8 mouse cellular contexts compared by ENCODE assay signal in the genomic region with DNA sequence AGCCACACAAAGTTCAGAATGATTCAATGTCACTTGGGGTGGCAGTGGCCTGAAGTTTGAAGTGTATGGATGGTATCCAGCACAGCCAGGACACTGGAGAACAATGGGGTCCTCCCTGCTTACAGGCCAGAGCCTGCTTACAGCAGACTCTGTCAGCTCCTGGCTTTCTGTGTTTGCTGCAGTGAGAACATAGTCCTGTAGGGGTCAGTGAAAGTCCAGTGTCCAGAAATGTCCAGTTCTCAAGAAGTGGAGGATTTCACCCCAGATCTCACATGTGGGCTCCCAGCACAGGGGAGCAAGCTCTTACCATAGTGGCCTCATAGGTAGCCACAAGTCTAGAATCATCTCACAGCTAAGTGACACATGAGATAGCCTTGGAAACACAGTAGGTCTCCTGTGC. TPM values are rescaled to one million over a fixed set of nuclear protein-coding genes. Genes with fewer than 3 reads are reported as not detected.
DNase-seq lines count a peak whose midpoint lies in the region; ATAC-seq and TF ChIP-seq lines count a peak whose summit lies in the region.

No protein-coding gene starts in this region.

- no peak overlapping the region for H3K9ac ChIP-seq in hindbrain, postnatal 0 days (replicated peaks; ENCODE audit: low read length)

- H3K9me3 ChIP-seq in hindbrain, postnatal 0 days (ENCODE audit: low read length): no peaks in the 10 kb centered on the region

- peak; percentile 81 for TF ChIP-seq CTCF in hindbrain, postnatal 0 days (IDR thresholded peaks at IDR 0.05; ENCODE audit: low read depth)

- DNase-seq in cerebellum, postnatal 4 days (ENCODE audit: low spot score in 2 of 2): no peak
- peak; percentile 32 to 38 for DNase-seq in B cell, adult 2 months
- peak; percentile 75 for DNase-seq in hindbrain, postnatal 0 days (ENCODE audit: low spot score)
- peak; percentile 70 for DNase-seq in lung, postnatal 10 days
- DNase-seq in urinary bladder, postnatal 14 days (ENCODE audit: low spot score): no peak
- no peak for DNase-seq in ovary, postnatal 10 days (ENCODE audit: low spot score)

- H3K27ac ChIP-seq in hindbrain, postnatal 0 days: no peak overlapping the region

- no peaks in the 10 kb centered on the region for H3K36me3 ChIP-seq in hindbrain, postnatal 0 days (ENCODE audit: insufficient read depth, low read length)

- no peak overlapping the region for H3K4me3 ChIP-seq in hindbrain, postnatal 0 days (ENCODE audit: low read length)

- H3K27me3 ChIP-seq in hindbrain, postnatal 0 days (ENCODE audit: insufficient read depth, low read length): no peaks in the 10 kb centered on the region

- H3K4me1 ChIP-seq in hindbrain, postnatal 0 days (ENCODE audit: insufficient read depth, low read length): 0 out of 2 replicates have a peak, but pooled peaks cover 9% of the 10 kb centered on the region

- ATAC-seq in cerebellum, adult (ENCODE audit: insufficient number of reproducible peaks, low FRiP score, low TSS enrichment): peak; percentile 37; the same call in 1 of the 2 replicates
- ATAC-seq in common myeloid progenitor, adult 5-6 weeks (replicated peaks; ENCODE audit: low read depth, poor library complexity, severe bottlenecking): peak; percentile 48
- peak; percentile 49 for ATAC-seq in hindbrain, postnatal 0 days

- H3K4me2 ChIP-seq in hindbrain, postnatal 0 days (ENCODE audit: low read depth, low read length): no peak overlapping the region

RNA-seq across cellular contexts. Expression of a gene that starts 40.4 kb away (rescaled TPM):
- total RNA-seq in common myeloid progenitor, adult 5-6 weeks (2017): 39.9 and 40.6 TPM in 2 replicates
- total RNA-seq in hindbrain, postnatal 0 days (2014; rRNA removed): 85.4 and 88.5 TPM in 2 replicates
- 49.4 and 53.2 TPM in 2 replicates for polyA plus RNA-seq in hindbrain, postnatal 0 days (2015; fragmentation: Nextera tagmentation; extraction: Ambion mirVana)

Comparison
In these comparisons a context has a peak if more than half of its experiments do, and no peak if none do; other contexts are left out.
1. DNase-seq: peak in B cell, adult 2 months (2 of 2), hindbrain, postnatal 0 days (single experiment) and lung, postnatal 10 days (single experiment); none in cerebellum, postnatal 4 days (0 of 2), urinary bladder, postnatal 14 days (single experiment) and ovary, postnatal 10 days (single experiment).
2. Peak in every context shown above with its lines, with median percentiles within 50 percentile points of each other: ATAC-seq.